Mouse (Mus musculus) midbrain, embryonic 14.5 days (tissue): ENCODE data around the gene Olfr688. TPM values are rescaled to one million over a fixed set of nuclear protein-coding genes. Genes with fewer than 3 reads are reported as not detected.
A peak's percentile ranks its signal among the peaks of the same experiment; 100 is the strongest.

Experiments
- ATAC-seq: fragments of 200-750 bp; cut with Nextera tagmentation; 2 replicates; pipeline ENCODE4 v1.8.0; 2017; ENCODE audit warnings: moderate number of reproducible peaks, moderate library complexity; ENCODE audit not compliant: low FRiP score, low TSS enrichment
- DNase-seq: peaks from one replicate; pipeline ENCODE4 v3.0.0-alpha.2; 2015
- H3K27ac ChIP-seq: fragments of 300-500 bp; sonication (generic); replicated peaks from 2 replicates; pipeline ENCODE4 v1.5.1; 2014; ENCODE audit warnings: mild to moderate bottlenecking, low read depth, low read length, moderate library complexity
- H3K27me3 ChIP-seq: fragments of 300-500 bp; sonication (generic); 2 replicates; pipeline ENCODE4 v1.6.1; 2014; ENCODE audit warnings: low read length, control low read depth, mixed read lengths; ENCODE audit not compliant: control insufficient read depth, insufficient read depth
- H3K36me3 ChIP-seq: fragments of 300-500 bp; sonication (generic); 2 replicates; pipeline ENCODE4 v1.6.1; 2014; ENCODE audit warnings: low read length, control low read depth; ENCODE audit not compliant: control insufficient read depth, insufficient read depth
- H3K4me1 ChIP-seq: fragments of 300-500 bp; sonication (generic); 2 replicates; pipeline ENCODE4 v1.6.1; 2014; ENCODE audit warnings: mild to moderate bottlenecking, antibody characterized with exemption, low read length, control low read depth; ENCODE audit not compliant: control insufficient read depth, insufficient read depth
- H3K4me2 ChIP-seq: fragments of 300-500 bp; sonication (generic); 2 replicates; pipeline ENCODE4 v1.6.1; 2014; ENCODE audit warnings: mild to moderate bottlenecking, low read length, moderate library complexity
- H3K4me3 ChIP-seq: fragments of 300-500 bp; sonication (generic); replicated peaks from 2 replicates; pipeline ENCODE4 v1.5.1; 2014; ENCODE audit warnings: low read depth, low read length
- H3K9ac ChIP-seq: fragments of 300-500 bp; sonication (generic); replicated peaks from 2 replicates; pipeline ENCODE4 v1.6.1; 2014; ENCODE audit warnings: mild to moderate bottlenecking, low read length, moderate library complexity
- H3K9me3 ChIP-seq: fragments of 300-500 bp; sonication (generic); 2 replicates; pipeline ENCODE4 v1.6.1; 2016; ENCODE audit warnings: low read length, control low read depth, mixed read lengths; ENCODE audit not compliant: control insufficient read depth
- WGBS: fragments of 180-500 bp; shearing (Covaris S2); extraction: QIAGEN DNeasy Blood & Tissue Kit; methylation state at CpG from one replicate; pipeline ENCODE4 v1.1.7; 2014; 5-methylcytosine and 5-hydroxymethylcytosine counted together
- polyA plus RNA-seq: library from polyadenylated mRNA; unstranded; fragments of >200 nt; fragmentation: Nextera tagmentation; extraction: Ambion mirVana; gene quantifications from 2 replicates; pipeline ENCODE4 v1.2.1, GENCODE M21; 2014

Gene Olfr688
- polyA plus RNA-seq, result not detected in 2 replicates

GRCm38 (mm10) chr7:105287795-105288194, at the start of gene Olfr688:
TSS of gene Olfr688 (plus strand) at chr7:105288095.
- Histone ChIP-seq H3K4me3 (no peak within 1 kb of the TSS), H3K27me3 (no peaks in the 10 kb centered on the region), H3K4me2 (no peak within 1 kb of the TSS), H3K36me3 (no peaks in the 10 kb centered on the region), H3K9ac (no peak within 1 kb of the TSS), H3K9me3 (no peaks in the 10 kb centered on the region), H3K4me1 (no peaks in the 10 kb centered on the region), H3K27ac (no peak within 1 kb of the TSS)
- ATAC-seq (no peak), DNase-seq (no peak)
- 75% methylated on average over 6 of the region's 6 CpGs for whole genome bisulfite sequencing

- no peaks in the 10 kb centered on the region for H3K36me3 ChIP-seq
- no peak for DNase-seq
- no peak overlapping the region for H3K9ac ChIP-seq
- no peak overlapping the region for H3K27ac ChIP-seq
- no peaks in the 10 kb centered on the region for H3K9me3 ChIP-seq
- H3K4me3 ChIP-seq, result no peak overlapping the region
- no peaks in the 10 kb centered on the region for H3K27me3 ChIP-seq
- no peaks in the 10 kb centered on the region for H3K4me1 ChIP-seq
- no peak for ATAC-seq
- WGBS, result 81% methylated on average over 3 of the region's 3 CpGs
- H3K4me2 ChIP-seq, result no peak overlapping the region
Measured at GRCm38 (mm10) chr7:105247671-105248070, 40.2 kb upstream of the Olfr688 start.

GRCm38 (mm10) chr7:105248197-105248596, 39.7 kb upstream of the Olfr688 start:
- H3K27me3 ChIP-seq, result no peaks in the 10 kb centered on the region
- H3K4me1 ChIP-seq, result no peaks in the 10 kb centered on the region
- no peaks in the 10 kb centered on the region for H3K36me3 ChIP-seq
- ATAC-seq (no peak), DNase-seq (peak; percentile 19)
- H3K4me2 ChIP-seq, result no peak overlapping the region
- H3K9me3 ChIP-seq, result no peaks in the 10 kb centered on the region
- no peak overlapping the region for H3K27ac ChIP-seq
- 77% methylated on average over 1 of the region's 1 CpGs for WGBS
- no peak overlapping the region for H3K9ac ChIP-seq
- no peak overlapping the region for H3K4me3 ChIP-seq

- no peak overlapping the region for H3K4me2 ChIP-seq
- no peak overlapping the region for H3K4me3 ChIP-seq
- no peak overlapping the region for H3K9ac ChIP-seq
- DNase-seq, result peak; percentile 5
- no peaks in the 10 kb centered on the region for H3K9me3 ChIP-seq
- H3K27ac ChIP-seq, result no peak overlapping the region
- H3K36me3 ChIP-seq, result no peaks in the 10 kb centered on the region
- H3K27me3 ChIP-seq, result no peaks in the 10 kb centered on the region
- WGBS, result 67% methylated on average over 5 of the region's 5 CpGs
- no peaks in the 10 kb centered on the region for H3K4me1 ChIP-seq
- ATAC-seq, result no peak
Measured at GRCm38 (mm10) chr7:105256656-105257055, 31.2 kb upstream of the Olfr688 start.

GRCm38 (mm10) chr7:105272426-105272825, 15.5 kb upstream of the Olfr688 start:
- Histone ChIP-seq H3K36me3 (no peaks in the 10 kb centered on the region), H3K9ac (no peak overlapping the region), H3K9me3 (no peaks in the 10 kb centered on the region), H3K4me1 (no peaks in the 10 kb centered on the region), H3K4me3 (no peak overlapping the region), H3K4me2 (no peak overlapping the region), H3K27ac (no peak overlapping the region), H3K27me3 (no peaks in the 10 kb centered on the region)
- DNase-seq (peak; percentile 15), ATAC-seq (no peak)
- WGBS, result 71% methylated on average over 7 of the region's 7 CpGs

- Histone ChIP-seq H3K9me3 (no peaks in the 10 kb centered on the region), H3K4me1 (no peaks in the 10 kb centered on the region), H3K36me3 (no peaks in the 10 kb centered on the region), H3K4me3 (no peak overlapping the region), H3K9ac (no peak overlapping the region), H3K27ac (no peak overlapping the region), H3K27me3 (no peaks in the 10 kb centered on the region), H3K4me2 (no peak overlapping the region)
- DNase-seq, result no peak
- ATAC-seq, result no peak
Measured at GRCm38 (mm10) chr7:105290051-105290450, 2.2 kb downstream of the Olfr688 start.

- Histone ChIP-seq H3K9ac (no peak within 1 kb of the TSS), H3K27ac (no peak within 1 kb of the TSS), H3K9me3 (no peaks in the 10 kb centered on the region), H3K4me2 (no peak within 1 kb of the TSS), H3K4me1 (no peaks in the 10 kb centered on the region), H3K4me3 (no peak within 1 kb of the TSS), H3K27me3 (no peaks in the 10 kb centered on the region), H3K36me3 (no peaks in the 10 kb centered on the region)
- ATAC-seq (no peak), DNase-seq (no peak)
- WGBS, result 80% methylated on average over 1 of the region's 1 CpGs
Measured at GRCm38 (mm10) chr7:105310865-105311264, 23.0 kb downstream of the Olfr688 start, which contains the start of gene Olfr689. TSS of gene Olfr689 (plus strand) at chr7:105311165.

- no peaks in the 10 kb centered on the region for H3K9me3 ChIP-seq
- H3K4me3 ChIP-seq, result no peak overlapping the region
- H3K4me1 ChIP-seq, result no peaks in the 10 kb centered on the region
- DNase-seq (no peak), ATAC-seq (no peak)
- 81% methylated on average over 2 of the region's 2 CpGs for WGBS
- H3K36me3 ChIP-seq, result no peaks in the 10 kb centered on the region
- H3K4me2 ChIP-seq, result no peak overlapping the region
- H3K27ac ChIP-seq, result no peak overlapping the region
- no peak overlapping the region for H3K9ac ChIP-seq
- H3K27me3 ChIP-seq, result no peaks in the 10 kb centered on the region
Measured at GRCm38 (mm10) chr7:105325302-105325701, 37.4 kb downstream of the Olfr688 start.

- Histone ChIP-seq H3K36me3 (no peaks in the 10 kb centered on the region), H3K4me2 (no peak within 1 kb of the TSS), H3K27ac (no peak within 1 kb of the TSS), H3K9ac (no peak within 1 kb of the TSS), H3K27me3 (no peaks in the 10 kb centered on the region), H3K9me3 (no peaks in the 10 kb centered on the region), H3K4me1 (no peaks in the 10 kb centered on the region), H3K4me3 (no peak within 1 kb of the TSS)
- ATAC-seq, result no peak
- WGBS, result 78% methylated on average over 1 of the region's 1 CpGs
- no peak for DNase-seq
Measured at GRCm38 (mm10) chr7:105334004-105334403, 46.1 kb downstream of the Olfr688 start, which contains the start of gene Olfr690. TSS of gene Olfr690 (minus strand) at chr7:105334104.
